Mouse (Mus musculus) cerebellum, adult 2 months (tissue): ENCODE data around the gene Anapc15-ps.

Experiments used
- CTCF ChIP-seq: fragments of 200-500 bp; IDR thresholded peaks from 2 replicates; pipeline ENCODE4 v1.5.1; 2011; ENCODE audit warnings: low read depth, mild to moderate bottlenecking, control low read depth, low read length, moderate library complexity, borderline replicate concordance; ENCODE audit not compliant: insufficient read depth
- POLR2A ChIP-seq: fragments of 200-500 bp; IDR thresholded peaks from 2 replicates; pipeline ENCODE4 v1.6.1; 2011; ENCODE audit warnings: low read length, control low read depth, borderline replicate concordance; ENCODE audit not compliant: insufficient read depth

DNA sequence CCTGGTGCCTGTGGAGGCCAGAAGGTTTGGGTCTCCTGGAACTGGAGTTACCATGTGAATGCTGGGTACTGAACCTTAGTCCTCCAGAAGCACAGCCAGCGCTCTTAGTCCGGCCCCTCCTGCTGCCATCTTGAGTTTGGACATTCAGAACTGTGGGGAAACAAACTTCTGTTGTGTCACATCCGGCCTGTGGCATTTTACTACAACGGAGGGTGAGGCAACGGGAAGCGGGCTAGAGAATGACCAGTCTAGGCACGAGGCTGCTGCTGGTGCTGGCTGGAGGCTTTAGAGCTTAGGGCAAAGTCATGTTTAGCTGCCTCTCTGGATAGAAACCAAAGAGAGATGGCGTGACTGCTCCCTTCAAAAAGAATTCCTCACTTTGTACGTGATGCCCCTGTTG is 39.0 kb downstream of the Anapc15-ps start:
- no peak for TF ChIP-seq POLR2A
- no peak for TF ChIP-seq CTCF
